Mouse (Mus musculus) liver, embryonic 16.5 days (tissue): ENCODE data around the gene Grik3. TPM values are rescaled to one million over a fixed set of nuclear protein-coding genes. Genes with fewer than 3 reads are reported as not detected.

Source experiments
- ATAC-seq: fragments of 200-750 bp; cut with Nextera tagmentation; 2 replicates; pipeline ENCODE4 v1.8.0; 2017; ENCODE audit warnings: low read depth, mild to moderate bottlenecking, moderate number of reproducible peaks, moderate library complexity
- H3K27ac ChIP-seq: fragments of 300-500 bp; sonication (generic); 2 replicates; pipeline ENCODE4 v1.5.1; 2014; ENCODE audit warnings: mild to moderate bottlenecking, low read length
- H3K27me3 ChIP-seq: fragments of 300-500 bp; sonication (generic); 2 replicates; pipeline ENCODE4 v1.6.1; 2014; ENCODE audit warnings: low read depth, low read length, mixed read lengths; ENCODE audit not compliant: control insufficient read depth, insufficient read depth
- H3K36me3 ChIP-seq: fragments of 300-500 bp; sonication (generic); 2 replicates; pipeline ENCODE4 v1.6.1; 2014; ENCODE audit warnings: mild to moderate bottlenecking; ENCODE audit not compliant: control insufficient read depth, insufficient read depth
- H3K4me1 ChIP-seq: fragments of 300-500 bp; sonication (generic); 2 replicates; pipeline ENCODE4 v1.6.1; 2014; ENCODE audit warnings: low read depth, low read length, mixed read lengths; ENCODE audit not compliant: control insufficient read depth
- H3K4me2 ChIP-seq: fragments of 300-500 bp; sonication (generic); 2 replicates; pipeline ENCODE4 v1.6.1; 2014; ENCODE audit warnings: low read depth, low read length, mixed read lengths
- H3K4me3 ChIP-seq: fragments of 300-500 bp; sonication (generic); 2 replicates; pipeline ENCODE4 v1.5.1; 2014; ENCODE audit warnings: low read depth, mild to moderate bottlenecking, low read length
- H3K9ac ChIP-seq: fragments of 300-500 bp; sonication (generic); 2 replicates; pipeline ENCODE4 v1.6.1; 2014; ENCODE audit warnings: low read depth, low read length
- H3K9me3 ChIP-seq: fragments of 300-500 bp; sonication (generic); replicated peaks from 2 replicates; pipeline ENCODE4 v1.6.1; 2016; ENCODE audit warnings: low read length; ENCODE audit not compliant: control insufficient read depth
- WGBS: fragments of 180-500 bp; shearing (Covaris S2); extraction: QIAGEN DNeasy Blood & Tissue Kit; methylation state at CpG from one replicate; pipeline ENCODE4 v1.1.7; 2014; ENCODE audit not compliant: insufficient replicate concordance; 5-methylcytosine and 5-hydroxymethylcytosine counted together
- polyA plus RNA-seq: library from polyadenylated mRNA; unstranded; fragments of >200 nt; fragmentation: Nextera tagmentation; extraction: Ambion mirVana; gene quantifications from 2 replicates; pipeline ENCODE4 v1.2.1, GENCODE M21; 2015

The Grik3 gene
- polyA plus RNA-seq, 1 experiment from 2014 or later: not detected

DNA sequence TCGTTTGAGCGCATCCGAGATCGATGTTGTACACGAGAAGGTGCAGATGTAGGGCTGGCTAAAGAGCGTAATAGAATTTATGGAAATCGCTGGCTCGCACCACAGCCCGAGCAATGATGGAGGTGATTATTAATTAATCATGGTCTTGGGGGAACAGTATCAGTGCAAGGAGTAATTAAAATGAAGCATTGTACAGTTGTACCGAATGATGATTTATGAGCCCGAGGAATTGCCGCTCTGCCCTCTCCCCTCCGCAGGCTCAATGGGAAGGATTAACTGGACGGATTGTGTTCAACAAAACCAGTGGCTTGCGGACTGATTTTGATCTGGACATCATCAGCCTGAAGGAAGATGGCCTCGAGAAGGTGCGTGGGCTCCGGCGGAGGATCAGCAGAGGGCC lies 165.5 kb downstream of the Grik3 start:
- no peak overlapping the region for H3K4me2 ChIP-seq

DNA sequence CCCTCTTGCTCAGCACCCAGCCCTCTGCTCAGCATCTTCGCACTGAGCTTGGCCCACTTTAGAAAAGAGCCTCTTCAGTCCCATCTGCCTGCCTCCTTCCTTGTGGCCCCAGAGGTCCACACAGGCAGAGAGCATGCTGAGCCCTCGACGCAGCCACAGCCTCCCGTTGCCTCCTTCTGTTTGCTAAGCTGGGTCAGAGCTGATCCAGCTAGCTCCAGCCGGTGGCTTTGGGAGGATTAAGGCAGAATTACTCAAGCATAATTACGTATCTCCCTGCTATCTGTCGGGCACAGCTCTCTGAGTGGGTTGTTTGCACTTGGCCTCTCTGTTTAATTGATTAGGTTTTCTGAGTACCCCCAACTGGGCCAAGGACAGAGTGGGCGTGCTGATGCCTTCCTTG lies 167.9 kb downstream of the Grik3 start:
- H3K27me3 ChIP-seq: no peaks in the 10 kb centered on the region
- no peak for ATAC-seq
- no peak overlapping the region for H3K9ac ChIP-seq
- H3K4me2 ChIP-seq: no peak overlapping the region
- H3K4me3 ChIP-seq: no peak overlapping the region
- H3K36me3 ChIP-seq: no peaks in the 10 kb centered on the region
- no peak overlapping the region for H3K27ac ChIP-seq
- H3K9me3 ChIP-seq: no peaks in the 10 kb centered on the region
- H3K4me1 ChIP-seq: no peaks in the 10 kb centered on the region
- 54% methylated on average over 8 of the region's 8 CpGs for WGBS

More for the DNA sequence above, 165.5 kb downstream of the Grik3 start:
- 76% methylated on average over 19 of the region's 19 CpGs for WGBS
- H3K27me3 ChIP-seq: no peaks in the 10 kb centered on the region
- H3K9me3 ChIP-seq: no peaks in the 10 kb centered on the region
- no peak overlapping the region for H3K4me3 ChIP-seq
- no peak for ATAC-seq
- no peak overlapping the region for H3K27ac ChIP-seq
- no peak overlapping the region for H3K9ac ChIP-seq
- no peaks in the 10 kb centered on the region for H3K4me1 ChIP-seq
- no peaks in the 10 kb centered on the region for H3K36me3 ChIP-seq

DNA sequence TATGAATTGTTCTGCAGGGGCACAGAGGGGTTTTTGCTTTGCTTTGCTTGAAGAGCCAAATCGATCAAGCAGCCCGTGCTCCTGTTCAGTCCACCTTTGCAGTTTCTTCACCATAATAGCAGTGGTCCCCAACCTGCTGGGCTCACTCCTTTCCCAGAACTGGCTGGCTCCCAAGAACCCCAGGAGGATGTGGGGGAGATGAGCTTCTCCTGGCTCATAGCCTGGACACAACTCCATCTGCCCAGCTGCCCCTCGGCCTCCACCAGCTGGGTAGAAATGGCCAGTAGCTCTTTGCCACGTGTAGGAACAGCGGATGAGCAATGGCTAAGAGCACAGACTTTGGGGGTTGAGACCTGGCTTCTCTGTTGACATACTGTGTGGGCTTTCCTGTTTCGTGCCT lies 171.5 kb downstream of the Grik3 start:
- Histone ChIP-seq H3K4me3 (no peak overlapping the region), H3K27ac (no peak overlapping the region), H3K9ac (no peak overlapping the region), H3K4me1 (no peaks in the 10 kb centered on the region), H3K4me2 (no peak overlapping the region), H3K36me3 (no peaks in the 10 kb centered on the region), H3K27me3 (no peaks in the 10 kb centered on the region), H3K9me3 (no peaks in the 10 kb centered on the region)
- WGBS: 61% methylated on average over 6 of the region's 6 CpGs
- no peak for ATAC-seq

DNA sequence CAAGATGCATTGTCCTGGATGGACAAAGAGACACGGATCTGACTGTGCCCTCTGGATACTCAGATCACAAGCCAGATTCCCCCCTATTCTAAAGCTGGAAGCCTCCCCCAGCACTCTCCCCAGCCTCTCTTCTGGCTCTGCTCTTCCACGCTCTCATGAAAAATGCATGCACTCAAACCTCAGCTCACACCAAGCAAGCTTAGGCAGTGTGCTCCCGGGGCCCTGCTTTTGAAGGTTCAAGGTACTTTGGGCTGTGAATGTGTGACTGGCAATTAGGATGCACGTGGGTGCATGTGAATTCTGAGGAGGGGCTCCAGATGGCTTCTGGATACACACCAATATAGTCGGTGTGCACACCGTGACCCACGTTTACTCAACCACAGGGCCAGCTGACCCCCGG lies 172.8 kb downstream of the Grik3 start:
- 65% methylated on average over 8 of the region's 8 CpGs for WGBS
- no peaks in the 10 kb centered on the region for H3K36me3 ChIP-seq
- no peak overlapping the region for H3K9ac ChIP-seq
- H3K4me2 ChIP-seq: no peak overlapping the region
- ATAC-seq: no peak
- no peaks in the 10 kb centered on the region for H3K4me1 ChIP-seq
- H3K27ac ChIP-seq: no peak overlapping the region
- no peak overlapping the region for H3K4me3 ChIP-seq
- H3K9me3 ChIP-seq: no peaks in the 10 kb centered on the region
- no peaks in the 10 kb centered on the region for H3K27me3 ChIP-seq

DNA sequence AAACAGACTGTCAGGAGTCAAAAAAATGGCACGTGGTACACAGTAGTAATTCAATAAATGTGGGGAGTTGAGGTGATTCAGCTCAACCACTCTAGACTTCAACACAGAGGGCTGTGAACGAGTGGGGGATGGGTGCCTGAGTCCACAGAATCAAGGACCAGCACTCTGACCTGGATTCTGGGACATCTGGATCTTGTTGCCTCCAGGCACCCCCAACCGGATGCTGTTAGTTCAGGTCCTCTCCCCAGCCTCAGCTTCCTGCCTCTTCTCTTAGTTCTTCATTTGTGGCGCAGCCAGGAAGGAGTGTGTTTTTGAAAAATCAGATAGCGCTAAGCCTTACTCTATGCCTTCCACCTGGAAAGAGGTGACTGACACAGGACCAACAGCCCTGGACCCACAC lies 175.5 kb downstream of the Grik3 start:
- ATAC-seq: no peak
- WGBS: 34% methylated on average over 5 of the region's 5 CpGs
- H3K36me3 ChIP-seq: no peaks in the 10 kb centered on the region

DNA sequence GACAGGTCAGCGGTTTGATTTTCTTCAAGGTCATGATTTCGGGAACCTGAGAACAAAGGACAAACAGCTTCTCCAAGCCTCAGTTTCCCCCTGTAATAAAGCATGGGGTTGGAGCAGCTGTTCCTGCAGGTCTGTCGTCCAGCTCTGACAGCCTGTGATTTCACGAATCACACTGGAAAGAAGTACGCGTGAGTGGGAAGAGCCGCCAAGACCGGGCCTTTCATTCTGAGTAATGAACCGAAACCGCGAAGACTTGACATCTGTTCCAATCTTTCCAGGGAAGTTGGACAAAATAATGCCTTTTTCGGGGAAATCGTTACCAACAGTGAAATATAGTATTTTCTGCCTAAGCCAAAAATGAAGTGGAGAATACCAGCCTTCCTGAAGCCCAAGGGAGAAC lies 191.5 kb downstream of the Grik3 start:
- no peak overlapping the region for H3K27ac ChIP-seq
- H3K36me3 ChIP-seq: no peaks in the 10 kb centered on the region
- H3K9me3 ChIP-seq: no peaks in the 10 kb centered on the region
- H3K4me1 ChIP-seq: no peaks in the 10 kb centered on the region
- no peak overlapping the region for H3K4me2 ChIP-seq
- H3K9ac ChIP-seq: no peak overlapping the region
- H3K4me3 ChIP-seq: no peak overlapping the region
- 73% methylated on average over 13 of the region's 13 CpGs for WGBS
- H3K27me3 ChIP-seq: no peaks in the 10 kb centered on the region
- ATAC-seq: no peak

More for the DNA sequence above, 175.5 kb downstream of the Grik3 start:
- Histone ChIP-seq H3K27me3 (no peaks in the 10 kb centered on the region), H3K4me3 (no peak overlapping the region), H3K4me2 (no peak overlapping the region), H3K9ac (no peak overlapping the region), H3K4me1 (no peaks in the 10 kb centered on the region), H3K27ac (no peak overlapping the region), H3K9me3 (no peaks in the 10 kb centered on the region)

DNA sequence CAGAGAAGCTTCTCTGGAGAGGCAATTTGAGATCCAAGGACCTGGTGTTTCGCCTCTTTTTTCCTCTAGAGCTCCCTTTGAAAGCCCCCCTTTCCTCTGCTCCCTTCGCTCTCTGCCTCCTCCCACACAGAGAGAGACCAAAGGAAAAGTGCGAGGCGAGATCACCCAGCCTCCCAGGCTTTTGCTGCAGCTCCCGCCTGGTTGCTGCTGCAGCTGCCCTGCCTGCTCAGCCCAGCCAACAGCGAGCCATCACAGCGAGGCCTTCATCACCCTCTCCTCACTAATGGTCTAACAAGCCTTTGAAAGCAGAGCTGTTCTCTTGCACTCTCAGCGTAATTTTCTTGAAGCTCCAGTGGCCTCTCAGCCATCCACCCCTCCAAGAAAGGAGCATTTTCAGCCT lies 196.6 kb downstream of the Grik3 start:
- no peak overlapping the region for H3K27ac ChIP-seq
- no peak overlapping the region for H3K4me2 ChIP-seq
- no peaks in the 10 kb centered on the region for H3K4me1 ChIP-seq
- no peaks in the 10 kb centered on the region for H3K9me3 ChIP-seq
- no peaks in the 10 kb centered on the region for H3K36me3 ChIP-seq
- WGBS: 30% methylated on average over 8 of the region's 8 CpGs
- ATAC-seq: no peak
- H3K4me3 ChIP-seq: no peak overlapping the region
- no peak overlapping the region for H3K9ac ChIP-seq
- H3K27me3 ChIP-seq: no peaks in the 10 kb centered on the region

DNA sequence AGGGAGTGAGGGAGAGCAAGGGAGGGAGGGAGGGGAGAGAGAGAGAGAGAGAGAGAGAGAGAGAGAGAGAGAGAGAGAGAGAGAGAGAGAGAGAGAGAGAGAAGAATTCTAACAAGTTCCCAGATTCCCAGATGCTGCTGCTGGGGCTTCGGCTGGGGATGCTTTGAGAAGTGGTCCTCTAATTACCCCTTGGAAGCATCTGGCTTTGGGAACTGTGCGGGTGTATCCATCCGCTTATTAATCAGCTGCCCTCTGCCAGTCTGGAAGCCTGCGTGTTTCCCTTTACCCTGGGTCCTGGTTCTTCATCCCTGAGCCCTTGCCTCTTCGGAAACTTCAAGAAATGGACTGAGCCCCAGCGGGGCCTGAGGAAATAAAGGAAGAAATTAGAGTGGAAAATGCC lies 204.9 kb downstream of the Grik3 start:
- Histone ChIP-seq H3K36me3 (no peaks in the 10 kb centered on the region), H3K9me3 (no peaks in the 10 kb centered on the region), H3K4me1 (no peaks in the 10 kb centered on the region), H3K4me2 (no peak overlapping the region), H3K27ac (no peak overlapping the region), H3K4me3 (no peak overlapping the region), H3K27me3 (peaks cover 3% of the 10 kb centered on the region; the same call in 1 of the 2 replicates), H3K9ac (no peak overlapping the region)
- WGBS: 45% methylated on average over 6 of the region's 6 CpGs
- no peak for ATAC-seq

DNA sequence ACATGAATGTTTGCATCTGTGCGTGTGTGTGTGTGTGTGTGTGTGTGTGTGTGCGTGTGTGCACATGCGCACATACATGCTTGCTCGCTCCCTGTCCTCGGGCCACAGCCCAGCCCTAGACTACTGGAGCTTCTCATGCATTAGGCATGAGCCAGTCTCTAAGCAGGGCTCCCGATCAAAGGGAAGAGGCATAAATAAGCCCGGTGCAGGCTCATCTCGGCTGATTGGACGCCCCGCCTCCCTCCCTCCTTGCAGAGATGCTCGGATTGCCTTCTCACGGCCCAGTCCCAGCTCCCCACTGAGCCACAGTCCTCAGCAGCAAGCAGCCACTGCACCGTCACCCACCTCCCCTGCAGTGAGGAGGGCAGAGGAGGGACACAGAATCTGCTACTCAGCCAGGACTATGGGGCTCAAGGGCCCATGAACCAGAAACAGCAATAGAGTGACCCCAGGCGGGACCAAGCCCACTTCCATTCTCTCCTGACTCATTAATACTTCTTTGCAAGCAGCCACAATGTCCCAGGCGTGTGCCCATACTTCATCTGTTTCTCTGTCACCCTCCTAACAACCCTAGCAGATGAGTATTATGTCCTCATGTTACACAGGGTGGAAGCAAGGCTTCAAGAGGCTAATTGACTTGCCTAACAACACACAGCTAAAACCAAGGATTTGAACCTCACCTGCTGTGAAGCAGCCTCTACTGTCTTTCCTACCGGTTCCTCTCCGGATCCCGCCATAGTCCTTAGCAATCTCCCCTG lies 205.9 kb downstream of the Grik3 start:
- Histone ChIP-seq H3K9me3 (no peaks in the 10 kb centered on the region), H3K4me3 (no peak overlapping the region), H3K27ac (no peak overlapping the region), H3K4me2 (no peak overlapping the region), H3K9ac (no peak overlapping the region), H3K36me3 (no peaks in the 10 kb centered on the region), H3K27me3 (peaks cover 3% of the 10 kb centered on the region; the same call in 1 of the 2 replicates), H3K4me1 (no peaks in the 10 kb centered on the region)
- 24% methylated on average over 18 of the region's 18 CpGs for WGBS
- ATAC-seq: no peak
